Mouse (Mus musculus) embryo, embryonic 10 days (tissue): ENCODE measurements at regions not wholly inside any gene's neighbourhood (a gene's known extent, or its start where the extent isn't known, plus 50 kb on each side); places are given as distances from the start of the nearest gene placed in this dataset.
A peak's percentile ranks its signal among the peaks of the same experiment; 100 is the strongest.
"Not testable (repeated sequence)": the region's sequence is repeated elsewhere in the genome, so short reads cannot be mapped to it uniquely, and the experiment has no call there.

Experiments used
- DNase-seq: peaks from one replicate; pipeline ENCODE4 v3.0.0-alpha.2; 2015; ENCODE audit warnings: low spot score

- no peak for DNase-seq
Measured at GRCm38 (mm10) chr2:44513080-44513724, 414.3 kb downstream of the Gtdc1 start.

- no peak for DNase-seq
Measured at GRCm38 (mm10) chr2:44512334-44512733, 415.1 kb downstream of the Gtdc1 start.

GRCm38 (mm10) chr2:44509101-44509500 is 418.4 kb downstream of the Gtdc1 start:
- no peak for DNase-seq

GRCm38 (mm10) chr2:44504273-44504672 is 423.2 kb downstream of the Gtdc1 start:
- peak; percentile 18 for DNase-seq

GRCm38 (mm10) chr2:44490806-44491205 is 436.7 kb downstream of the Gtdc1 start:
- not testable (repeated sequence) for DNase-seq

GRCm38 (mm10) chr2:44490230-44490629 is 437.2 kb downstream of the Gtdc1 start:
- no peak for DNase-seq

GRCm38 (mm10) chr2:44485880-44486279 is 441.6 kb downstream of the Gtdc1 start:
- no peak for DNase-seq

- no peak for DNase-seq
Measured at GRCm38 (mm10) chr2:44479746-44480145, 447.7 kb downstream of the Gtdc1 start.

GRCm38 (mm10) chr2:44475456-44475855 is 452.0 kb downstream of the Gtdc1 start:
- no peak for DNase-seq

- DNase-seq = peak; percentile 65
Measured at GRCm38 (mm10) chr2:44474653-44475052, 452.8 kb downstream of the Gtdc1 start.

- DNase-seq = no peak
Measured at GRCm38 (mm10) chr2:44471381-44471780, 456.1 kb downstream of the Gtdc1 start.

GRCm38 (mm10) chr2:44470953-44471352 is 456.5 kb downstream of the Gtdc1 start:
- DNase-seq = no peak

GRCm38 (mm10) chr2:44464631-44465030 is 462.8 kb downstream of the Gtdc1 start:
- no peak for DNase-seq

GRCm38 (mm10) chr2:44462619-44463329 is 464.7 kb downstream of the Gtdc1 start:
- no peak for DNase-seq

GRCm38 (mm10) chr2:44461289-44462250 is 465.9 kb downstream of the Gtdc1 start:
- DNase-seq = no peak

GRCm38 (mm10) chr2:44449471-44449870 is 478.0 kb downstream of the Gtdc1 start:
- no peak for DNase-seq
